Mouse (Mus musculus): Measurements from ENCODE around the gene Map4. TPM values are rescaled to one million over a fixed set of nuclear protein-coding genes. Genes with fewer than 3 reads are reported as not detected.
A peak's percentile ranks its signal among the peaks of the same experiment; 100 is the strongest.
"Not testable (repeated sequence)": the region's sequence is repeated elsewhere in the genome, so short reads cannot be mapped to it uniquely, and the experiment has no call there.

Gene Map4
- polyA plus RNA-seq, 1 experiment from 2014 or later, result 62.0 TPM

- no peak overlapping the region for H3K27ac ChIP-seq
- H3K4me1 ChIP-seq, result peaks cover 10% of the 10 kb centered on the region
- no peak overlapping the region for H3K4me2 ChIP-seq
- no peaks in the 10 kb centered on the region for H3K27me3 ChIP-seq
- ATAC-seq (replicated peaks; ENCODE audit: low FRiP score), result no peak
- no peaks in the 10 kb centered on the region for H3K36me3 ChIP-seq
- no peak overlapping the region for H3K4me3 ChIP-seq (replicated peaks)
- H3K9ac ChIP-seq, result no peak overlapping the region
- no peaks in the 10 kb centered on the region for H3K9me3 ChIP-seq (replicated peaks)
These were observed 33.5 kb downstream of the Map4 start for GRCm38 (mm10) chr9:109964761-109965160.

DNA sequence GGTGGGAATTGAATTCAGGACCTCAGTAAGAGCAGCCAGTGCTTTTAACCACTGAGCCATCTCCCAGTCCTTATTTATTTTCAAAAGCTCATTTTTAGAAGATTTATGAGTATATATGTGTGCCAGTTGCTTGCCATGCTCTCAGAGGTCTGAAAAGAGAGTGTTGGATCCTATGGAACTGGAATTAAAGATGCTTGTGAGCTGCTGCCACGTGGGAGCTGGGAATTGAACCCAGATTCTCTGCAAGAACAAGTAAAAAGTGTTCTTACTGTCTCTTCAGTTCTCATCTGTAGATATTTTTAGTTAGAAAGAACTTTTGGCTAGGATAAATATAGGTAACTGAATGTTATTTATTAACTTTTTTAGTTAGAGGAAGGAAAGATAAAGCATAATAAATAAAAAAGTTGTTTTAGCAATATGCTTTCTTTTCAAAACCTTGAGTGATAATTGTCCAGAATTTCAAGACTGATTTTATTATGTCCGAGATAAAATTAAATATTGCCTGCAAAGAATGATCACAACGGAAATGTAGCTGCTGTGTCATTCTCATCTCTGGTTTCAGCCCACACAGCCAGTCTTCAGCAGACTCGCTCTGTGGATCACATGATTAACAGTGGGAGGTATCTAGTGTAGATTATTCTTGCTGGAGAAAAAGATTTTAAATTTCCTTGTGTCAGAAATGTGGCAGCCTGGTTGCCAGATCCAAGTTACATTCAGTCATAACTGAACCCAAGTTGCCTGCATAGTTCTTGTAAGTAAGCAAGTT lies 37.3 kb downstream of the Map4 start:
- no peak overlapping the region for H3K27ac ChIP-seq
- no peak for ATAC-seq (replicated peaks; ENCODE audit: low FRiP score)
- no peaks in the 10 kb centered on the region for H3K36me3 ChIP-seq
- H3K4me1 ChIP-seq, result peaks cover 7% of the 10 kb centered on the region
- H3K4me3 ChIP-seq (replicated peaks), result no peak overlapping the region
- H3K27me3 ChIP-seq, result no peaks in the 10 kb centered on the region
- no peak overlapping the region for H3K9ac ChIP-seq
- no peak overlapping the region for H3K4me2 ChIP-seq
- 38% methylated on average over 4 of the region's 4 CpGs for WGBS
- H3K9me3 ChIP-seq (replicated peaks), result no peaks in the 10 kb centered on the region

DNA sequence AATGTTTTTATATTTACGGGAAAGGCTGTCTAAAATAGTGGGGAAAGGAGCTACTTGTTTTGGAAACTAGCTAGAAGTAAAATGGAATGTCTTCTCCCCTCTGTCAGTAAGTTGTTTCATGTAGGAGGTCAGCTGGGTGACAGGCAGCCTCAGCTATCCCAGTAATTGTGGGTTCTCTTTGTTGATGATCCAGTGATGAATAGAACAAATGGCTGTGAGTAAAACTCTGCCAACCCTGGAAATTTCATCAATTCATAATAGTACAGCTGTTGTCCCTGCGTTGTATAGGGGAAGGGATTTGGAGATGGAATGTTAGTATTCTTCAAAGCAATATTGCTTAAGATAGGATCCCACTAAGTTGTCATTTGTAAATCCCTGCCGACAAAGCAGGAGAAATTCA lies 37.9 kb downstream of the Map4 start:
- ATAC-seq (replicated peaks; ENCODE audit: low FRiP score), result no peak
- no peaks in the 10 kb centered on the region for H3K9me3 ChIP-seq (replicated peaks)
- peaks cover 7% of the 10 kb centered on the region for H3K4me1 ChIP-seq
- 86% methylated on average over 3 of the region's 3 CpGs for WGBS
- no peak overlapping the region for H3K9ac ChIP-seq
- no peak overlapping the region for H3K4me2 ChIP-seq
- H3K27me3 ChIP-seq, result no peaks in the 10 kb centered on the region
- H3K27ac ChIP-seq, result no peak overlapping the region
- no peaks in the 10 kb centered on the region for H3K36me3 ChIP-seq
- no peak overlapping the region for H3K4me3 ChIP-seq (replicated peaks)

GRCm38 (mm10) chr9:109969792-109970336 lies 38.6 kb downstream of the Map4 start:
- no peaks in the 10 kb centered on the region for H3K36me3 ChIP-seq
- H3K9ac ChIP-seq, result no peak overlapping the region
- no peak for ATAC-seq (replicated peaks; ENCODE audit: low FRiP score)
- 88% methylated on average over 4 of the region's 4 CpGs for WGBS
- peaks cover 7% of the 10 kb centered on the region for H3K4me1 ChIP-seq
- H3K9me3 ChIP-seq (replicated peaks), result no peaks in the 10 kb centered on the region
- no peaks in the 10 kb centered on the region for H3K27me3 ChIP-seq
- H3K4me3 ChIP-seq (replicated peaks), result no peak overlapping the region
- H3K27ac ChIP-seq, result no peak overlapping the region
- no peak overlapping the region for H3K4me2 ChIP-seq

DNA sequence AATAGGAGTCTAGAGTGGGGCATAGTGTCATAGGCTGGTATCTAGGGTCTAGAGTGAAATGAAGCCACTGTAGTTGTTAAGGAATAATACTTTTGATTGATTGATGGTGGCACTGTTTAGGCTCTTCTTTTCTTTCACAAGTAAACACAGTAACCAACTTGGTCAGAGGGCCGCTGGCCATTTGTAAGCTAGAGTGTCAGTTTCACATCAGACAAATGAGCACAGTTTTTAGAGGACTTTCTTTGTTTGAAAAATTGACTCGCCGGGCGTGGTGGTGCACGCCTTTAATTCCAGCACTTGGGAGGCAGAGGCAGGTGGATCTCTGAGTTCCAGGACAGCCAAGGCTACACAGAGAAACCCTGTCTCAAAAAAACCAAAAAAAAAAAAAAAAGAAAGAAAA lies 40.5 kb downstream of the Map4 start:
- not testable (repeated sequence) for ATAC-seq (replicated peaks; ENCODE audit: low FRiP score); H3K9ac ChIP-seq; H3K9me3 ChIP-seq (replicated peaks); H3K36me3 ChIP-seq; H3K4me1 ChIP-seq; H3K4me2 ChIP-seq; H3K27me3 ChIP-seq; H3K27ac ChIP-seq; H3K4me3 ChIP-seq (replicated peaks)
- 99% methylated on average over 5 of the region's 5 CpGs for WGBS

- H3K9ac ChIP-seq; H3K9me3 ChIP-seq (replicated peaks); H3K4me2 ChIP-seq; H3K27ac ChIP-seq; H3K4me3 ChIP-seq (replicated peaks); ATAC-seq (replicated peaks; ENCODE audit: low FRiP score); H3K4me1 ChIP-seq; H3K27me3 ChIP-seq: not testable (repeated sequence)
- WGBS, result 96% methylated on average over 4 of the region's 4 CpGs
- peaks cover 31% of the 10 kb centered on the region for H3K36me3 ChIP-seq
These were observed 49.0 kb downstream of the Map4 start for GRCm38 (mm10) chr9:109980223-109980622.

GRCm38 (mm10) chr9:109985416-109985815 lies 54.2 kb downstream of the Map4 start:
- no peak overlapping the region for H3K4me2 ChIP-seq
- no peak overlapping the region for H3K9ac ChIP-seq
- peak; percentile 49; the same call in 1 of the 2 replicates for ATAC-seq (replicated peaks; ENCODE audit: low FRiP score)
- no peak overlapping the region for H3K4me3 ChIP-seq (replicated peaks)
- no peaks in the 10 kb centered on the region for H3K9me3 ChIP-seq (replicated peaks)
- H3K36me3 ChIP-seq, result peaks cover 20% of the 10 kb centered on the region
- WGBS, result 28% methylated on average over 4 of the region's 4 CpGs
- no peak overlapping the region for H3K27ac ChIP-seq
- no peaks in the 10 kb centered on the region for H3K4me1 ChIP-seq
- no peaks in the 10 kb centered on the region for H3K27me3 ChIP-seq

DNA sequence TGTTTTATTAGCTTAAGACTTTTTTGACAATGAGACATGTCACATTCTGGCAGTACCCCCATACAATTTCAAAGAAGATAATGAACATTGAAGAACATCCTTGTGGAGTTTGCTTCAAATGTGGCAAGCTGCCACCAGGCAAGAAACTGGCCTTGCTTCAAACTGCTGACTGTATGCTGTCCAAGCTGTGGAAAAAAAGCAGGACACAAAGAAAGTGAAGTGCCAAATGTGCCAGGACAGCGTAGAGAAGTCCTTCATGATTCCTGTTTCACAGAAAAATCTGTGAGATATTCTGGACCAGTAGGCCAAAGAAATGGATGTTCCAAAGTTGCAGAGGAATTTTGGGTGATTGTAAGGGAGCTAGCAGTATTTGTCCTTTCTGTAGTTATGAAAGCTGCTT lies 57.8 kb downstream of the Map4 start:
- no peak overlapping the region for H3K9ac ChIP-seq
- no peaks in the 10 kb centered on the region for H3K36me3 ChIP-seq
- no peak overlapping the region for H3K27ac ChIP-seq
- 90% methylated on average over 1 of the region's 1 CpGs for WGBS
- no peaks in the 10 kb centered on the region for H3K27me3 ChIP-seq
- no peaks in the 10 kb centered on the region for H3K9me3 ChIP-seq (replicated peaks)
- no peak overlapping the region for H3K4me3 ChIP-seq (replicated peaks)
- no peaks in the 10 kb centered on the region for H3K4me1 ChIP-seq
- H3K4me2 ChIP-seq, result no peak overlapping the region
- ATAC-seq (replicated peaks; ENCODE audit: low FRiP score), result no peak

- no peak for ATAC-seq (replicated peaks; ENCODE audit: low FRiP score)
- no peak overlapping the region for H3K27ac ChIP-seq
- peaks cover 4% of the 10 kb centered on the region; the same call in 1 of the 2 replicates for H3K36me3 ChIP-seq
- no peaks in the 10 kb centered on the region for H3K4me1 ChIP-seq
- no peaks in the 10 kb centered on the region for H3K27me3 ChIP-seq
- no peak overlapping the region for H3K4me2 ChIP-seq
- WGBS, result 91% methylated on average over 4 of the region's 4 CpGs
- no peak overlapping the region for H3K9ac ChIP-seq
- H3K4me3 ChIP-seq (replicated peaks), result no peak overlapping the region
- H3K9me3 ChIP-seq (replicated peaks), result no peaks in the 10 kb centered on the region
These were observed 66.2 kb downstream of the Map4 start for GRCm38 (mm10) chr9:109997441-109997840.

DNA sequence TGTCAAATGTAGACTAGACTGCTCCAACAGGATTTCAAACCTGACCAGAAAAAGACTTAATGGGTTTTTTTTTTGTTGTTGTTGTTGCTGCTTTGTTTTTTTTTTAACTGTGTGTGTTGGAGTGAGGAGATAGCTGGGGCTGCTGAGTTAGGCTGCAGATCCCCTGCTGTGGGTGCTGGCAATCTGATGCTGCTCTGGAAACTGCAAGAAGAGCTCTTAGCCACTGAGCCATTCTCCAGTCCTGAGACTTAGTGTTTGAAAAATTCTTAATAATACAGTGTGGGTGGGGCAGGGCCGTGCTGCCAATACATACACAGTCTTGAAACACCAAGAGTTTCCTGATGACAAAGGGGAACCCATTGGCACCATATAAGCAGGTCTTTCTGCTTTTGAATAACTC lies 70.7 kb downstream of the Map4 start:
- H3K27ac ChIP-seq, result no peak overlapping the region
- ATAC-seq (replicated peaks; ENCODE audit: low FRiP score), result no peak
- no peaks in the 10 kb centered on the region for H3K9me3 ChIP-seq (replicated peaks)
- H3K9ac ChIP-seq, result no peak overlapping the region
- no peak overlapping the region for H3K4me2 ChIP-seq
- no peaks in the 10 kb centered on the region for H3K4me1 ChIP-seq
- no peak overlapping the region for H3K4me3 ChIP-seq (replicated peaks)
- peaks cover 4% of the 10 kb centered on the region; the same call in 1 of the 2 replicates for H3K36me3 ChIP-seq
- no peaks in the 10 kb centered on the region for H3K27me3 ChIP-seq
- WGBS, result 83% methylated on average over 1 of the region's 1 CpGs

DNA sequence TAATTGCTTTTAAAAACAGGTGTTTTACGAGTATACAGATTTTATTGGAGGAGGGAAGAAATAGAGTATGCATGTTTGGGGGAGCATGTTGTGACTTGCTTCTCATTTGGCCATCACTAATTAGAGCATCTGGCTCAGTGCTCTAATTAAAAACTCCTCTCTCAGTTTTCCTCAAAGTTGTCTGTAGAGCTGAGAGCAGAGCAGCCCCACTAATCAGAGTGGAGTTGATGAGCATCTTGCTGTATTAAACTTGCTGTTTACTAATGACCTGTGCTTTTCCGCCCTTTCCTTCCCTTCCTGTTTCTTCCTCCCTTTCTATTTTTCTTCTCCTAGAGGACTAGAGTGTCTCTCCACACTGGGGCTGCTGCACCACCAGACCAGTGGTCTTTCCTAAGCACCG lies 71.2 kb downstream of the Map4 start:
- Histone ChIP-seq H3K27me3 (no peaks in the 10 kb centered on the region), H3K27ac (no peak overlapping the region), H3K4me3 (replicated peaks) (no peak overlapping the region), H3K9ac (no peak overlapping the region), H3K9me3 (replicated peaks) (no peaks in the 10 kb centered on the region), H3K4me2 (no peak overlapping the region), H3K4me1 (no peaks in the 10 kb centered on the region), H3K36me3 (peaks cover 4% of the 10 kb centered on the region; the same call in 1 of the 2 replicates)
- WGBS, result 83% methylated on average over 3 of the region's 3 CpGs
- ATAC-seq (replicated peaks; ENCODE audit: low FRiP score), result no peak

DNA sequence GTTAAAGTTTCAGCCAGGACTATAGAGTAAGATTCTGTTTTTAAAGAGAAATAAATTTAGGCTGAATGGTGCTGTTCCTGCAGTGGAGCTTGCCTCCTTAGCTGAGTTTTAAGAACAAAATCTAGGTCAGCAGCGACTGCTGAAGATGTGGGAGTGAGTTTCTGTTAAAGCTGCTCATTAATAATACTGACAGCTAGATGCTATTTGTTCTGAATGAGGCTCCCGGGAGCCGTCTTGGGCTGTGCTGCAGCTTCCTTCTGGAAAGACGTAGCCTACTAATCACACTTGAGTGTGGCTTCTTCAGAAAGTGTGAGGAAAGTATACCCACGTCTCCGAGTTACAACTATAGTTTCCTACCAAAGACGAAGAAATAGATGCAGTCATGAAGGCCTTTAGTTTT lies 88.0 kb downstream of the Map4 start:
- H3K27me3 ChIP-seq, result no peaks in the 10 kb centered on the region
- peaks cover 3% of the 10 kb centered on the region; the same call in 1 of the 2 replicates for H3K36me3 ChIP-seq
- H3K9me3 ChIP-seq (replicated peaks), result no peaks in the 10 kb centered on the region
- no peak overlapping the region for H3K9ac ChIP-seq
- H3K4me1 ChIP-seq, result peaks cover 13% of the 10 kb centered on the region
- no peak overlapping the region for H3K4me3 ChIP-seq (replicated peaks)
- 19% methylated on average over 7 of the region's 7 CpGs for WGBS
- H3K4me2 ChIP-seq, result 0 out of 2 replicates have a peak overlapping the region, but pooled peaks have one; percentile 23
- peak overlapping the region; percentile 54; the same call in 1 of the 2 replicates for H3K27ac ChIP-seq
- ATAC-seq (replicated peaks; ENCODE audit: low FRiP score), result peak; percentile 54; the same call in 1 of the 2 replicates

Measured in kidney, embryonic 15.5 days (tissue).